Mouse (Mus musculus) brain, embryonic 14.5 days (tissue): ENCODE data around the gene Slc26a1.

Source experiments
- CTCF ChIP-seq: fragments of 200-500 bp; IDR thresholded peaks from 2 replicates; pipeline ENCODE4 v1.5.1; 2012; ENCODE audit warnings: inconsistent platforms, mild to moderate bottlenecking, moderate library complexity, borderline replicate concordance; ENCODE audit not compliant: insufficient read depth, insufficient read length; ENCODE audit errors: extremely low read depth
- POLR2A ChIP-seq: fragments of 200-500 bp; IDR thresholded peaks from 2 replicates; pipeline ENCODE4 v1.6.1; 2012; ENCODE audit warnings: mild to moderate bottlenecking, inconsistent platforms, borderline replicate concordance; ENCODE audit not compliant: poor library complexity, insufficient read depth, insufficient read length, severe bottlenecking; ENCODE audit errors: extremely low read depth

- no peak for TF ChIP-seq CTCF
- TF ChIP-seq POLR2A, result no peak
Observed at GRCm38 (mm10) chr5:108715974-108716373, 40.6 kb upstream of the Slc26a1 start.
